Mouse (Mus musculus) neural tube, embryonic 12.5 days (tissue): ENCODE measurements around the gene Lamb2. TPM values are rescaled to one million over a fixed set of nuclear protein-coding genes. Genes with fewer than 3 reads are reported as not detected.

Source experiments
- ATAC-seq: fragments of 200-750 bp; cut with Nextera tagmentation; 2 replicates; pipeline ENCODE4 v1.8.0; 2017; ENCODE audit warnings: low read depth, mild to moderate bottlenecking, moderate TSS enrichment, moderate library complexity; ENCODE audit not compliant: low FRiP score
- H3K27ac ChIP-seq: fragments of 300-500 bp; sonication (generic); 2 replicates; pipeline ENCODE4 v1.5.1; 2016
- H3K27me3 ChIP-seq: fragments of 300-500 bp; sonication (generic); replicated peaks from 2 replicates; pipeline ENCODE4 v1.6.1; 2016; ENCODE audit warnings: mild to moderate bottlenecking
- H3K36me3 ChIP-seq: fragments of 300-500 bp; sonication (generic); 2 replicates; pipeline ENCODE4 v1.6.1; 2016; ENCODE audit warnings: mild to moderate bottlenecking
- H3K4me1 ChIP-seq: fragments of 300-500 bp; sonication (generic); 2 replicates; pipeline ENCODE4 v1.6.1; 2016
- H3K4me2 ChIP-seq: fragments of 300-500 bp; sonication (generic); replicated peaks from 2 replicates; pipeline ENCODE4 v1.6.1; 2016; ENCODE audit warnings: mild to moderate bottlenecking
- H3K4me3 ChIP-seq: fragments of 300-500 bp; sonication (generic); 2 replicates; pipeline ENCODE4 v1.5.1; 2016
- H3K9ac ChIP-seq: fragments of 300-500 bp; sonication (generic); 2 replicates; pipeline ENCODE4 v1.6.1; 2016; ENCODE audit warnings: mild to moderate bottlenecking
- H3K9me3 ChIP-seq: fragments of 300-500 bp; sonication (generic); 2 replicates; pipeline ENCODE4 v1.6.1; 2016; ENCODE audit warnings: mild to moderate bottlenecking
- WGBS: fragments of 180-500 bp; shearing (Covaris S2); methylation state at CpG from one replicate; pipeline ENCODE4 v1.1.7; 2016; 5-methylcytosine and 5-hydroxymethylcytosine counted together
- polyA plus RNA-seq: library from polyadenylated mRNA; unstranded; fragments of >200 nt; fragmentation: Nextera tagmentation; extraction: Ambion mirVana; gene quantifications from 2 replicates; pipeline ENCODE4 v1.2.1, GENCODE M21; 2016

The Lamb2 gene
- 28.6 and 29.4 TPM in 2 replicates for polyA plus RNA-seq

DNA sequence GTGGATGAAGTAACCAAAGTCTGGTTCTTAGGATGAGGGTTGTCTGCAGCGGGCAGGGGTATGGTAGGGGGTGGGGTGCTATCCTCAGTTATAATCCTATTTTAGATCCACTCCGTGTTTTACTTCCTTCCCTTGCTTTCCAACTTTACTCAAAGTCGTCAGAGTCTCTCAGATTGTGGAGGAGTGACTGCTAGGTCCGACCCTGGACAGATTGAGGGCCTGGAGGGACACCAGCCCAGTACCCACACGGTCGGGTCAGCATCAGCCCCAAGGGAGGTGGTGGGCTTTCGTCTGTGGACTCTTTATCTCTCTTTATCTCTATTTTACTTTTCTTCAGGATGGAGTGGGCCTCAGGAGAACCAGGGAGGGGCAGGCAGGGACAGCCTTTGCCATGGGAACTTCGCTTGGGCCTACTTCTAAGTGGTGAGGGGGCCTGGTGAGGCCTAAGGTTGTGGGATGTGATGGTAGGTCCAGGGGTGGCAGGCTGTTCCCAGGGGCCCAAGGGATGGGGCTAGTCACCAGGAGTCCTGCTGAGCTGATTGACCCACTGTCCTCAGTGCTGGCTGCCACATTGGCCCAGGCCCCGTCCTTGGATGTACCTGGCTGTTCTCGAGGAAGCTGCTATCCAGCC is at the start of gene Lamb2:
TSS of gene Lamb2 (plus strand) at position 16 of the 631 bp plus-strand sequence.
- Histone ChIP-seq H3K4me2 (peak within 1 kb of the TSS; percentile 63), H3K27me3 (no peaks in the 10 kb centered on the region), H3K9me3 (no peaks in the 10 kb centered on the region), H3K27ac (no peak within 1 kb of the TSS), H3K9ac (peak within 1 kb of the TSS; percentile 54), H3K36me3 (peaks cover 18% of the 10 kb centered on the region), H3K4me3 (peak within 1 kb of the TSS; percentile 38), H3K4me1 (peaks cover 16% of the 10 kb centered on the region)
- peak; percentile 52 for ATAC-seq
- 8% methylated on average over 10 of the region's 10 CpGs for WGBS

DNA sequence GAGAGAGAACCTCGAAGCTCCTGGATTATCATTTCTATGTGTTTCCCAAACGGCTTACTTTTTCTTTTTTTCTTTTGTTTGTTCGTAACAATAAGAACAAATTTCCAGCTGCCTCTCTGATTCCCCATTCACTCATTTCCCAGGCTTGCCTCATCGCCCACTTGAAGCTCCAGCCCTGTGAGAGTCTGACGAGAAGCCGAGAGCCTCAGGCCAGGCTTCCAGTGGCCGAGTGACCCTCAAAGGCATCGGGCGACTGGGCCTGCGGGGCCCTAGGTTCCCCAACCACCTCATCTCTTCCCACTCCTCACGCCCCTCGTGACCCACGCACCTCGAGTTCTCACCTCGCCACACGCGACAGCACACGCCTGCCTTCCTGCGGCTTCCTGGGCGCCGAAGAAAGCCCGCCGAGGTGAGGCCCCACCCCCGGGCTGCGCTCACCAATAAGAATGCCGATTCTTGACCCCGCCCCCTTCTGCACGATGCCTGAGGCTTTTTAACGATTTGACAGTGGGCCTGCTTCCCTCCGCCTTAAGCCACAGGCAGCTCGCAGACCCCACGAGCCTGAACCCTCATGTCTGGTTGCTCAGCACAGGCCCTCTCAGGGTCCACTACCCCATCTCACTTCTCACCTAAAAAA is 48.0 kb upstream of the Lamb2 start:
- Histone ChIP-seq H3K27me3 (no peaks in the 10 kb centered on the region), H3K4me2 (peak overlapping the region; percentile 54), H3K27ac (no peak overlapping the region), H3K4me1 (no peaks in the 10 kb centered on the region), H3K9ac (no peak overlapping the region), H3K4me3 (no peak overlapping the region), H3K36me3 (no peaks in the 10 kb centered on the region), H3K9me3 (no peaks in the 10 kb centered on the region)
- WGBS, result 48% methylated on average over 32 of the region's 32 CpGs
- no peak for ATAC-seq

DNA sequence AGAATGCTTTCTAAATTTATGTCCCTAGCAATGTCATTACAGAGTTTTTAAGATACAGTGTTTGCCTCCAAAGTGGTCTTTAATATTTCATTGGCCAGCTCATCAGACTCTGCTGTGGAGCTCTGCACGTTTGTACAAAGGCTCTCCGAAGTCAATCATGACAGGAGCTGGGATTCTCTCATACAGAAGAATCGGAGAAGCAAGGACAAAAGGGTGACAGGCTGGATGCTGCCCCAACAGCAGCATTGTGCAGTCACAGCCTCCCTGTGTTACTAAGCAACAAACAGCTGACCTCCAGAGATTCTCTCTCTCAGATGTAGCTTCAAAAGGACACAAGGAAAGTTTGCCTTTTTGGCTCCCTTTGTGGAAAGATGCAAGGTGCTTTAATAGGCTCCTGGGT is 43.4 kb upstream of the Lamb2 start, which contains the start of gene BC048562:
TSS of gene BC048562 (plus strand) at position 301 of the 400 bp plus-strand sequence.
- Histone ChIP-seq H3K36me3 (no peaks in the 10 kb centered on the region), H3K9me3 (no peaks in the 10 kb centered on the region), H3K4me1 (no peaks in the 10 kb centered on the region), H3K4me3 (no peak within 1 kb of the TSS), H3K4me2 (no peak within 1 kb of the TSS), H3K9ac (0 out of 2 replicates have a peak within 1 kb of the TSS, but pooled peaks have one; percentile 17), H3K27ac (no peak within 1 kb of the TSS), H3K27me3 (no peaks in the 10 kb centered on the region)
- ATAC-seq, result no peak
- WGBS, result 64% methylated on average over 3 of the region's 3 CpGs

DNA sequence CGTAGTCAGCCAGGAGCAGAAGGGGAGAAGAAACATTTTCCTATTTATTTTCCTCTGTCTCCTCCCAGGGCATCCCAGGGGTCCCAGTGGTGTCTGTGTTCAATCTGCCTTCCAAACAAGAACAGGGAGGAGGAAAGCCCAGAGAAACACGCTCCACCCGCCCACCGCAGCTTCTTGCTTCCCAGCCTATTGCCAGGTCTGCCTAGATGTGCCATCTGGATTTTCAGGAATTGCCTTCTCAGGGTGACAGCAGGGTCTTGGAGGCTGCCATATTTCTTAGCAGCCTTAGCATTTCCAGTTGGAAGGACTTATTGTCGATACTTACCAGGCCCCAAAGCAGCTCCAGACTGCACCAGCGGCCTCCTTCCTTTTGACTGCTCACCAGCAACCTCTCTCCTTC is 40.4 kb upstream of the Lamb2 start:
- Histone ChIP-seq H3K27ac (no peak overlapping the region), H3K9ac (no peak overlapping the region), H3K4me2 (no peak overlapping the region), H3K9me3 (no peaks in the 10 kb centered on the region), H3K27me3 (no peaks in the 10 kb centered on the region), H3K4me1 (no peaks in the 10 kb centered on the region), H3K36me3 (no peaks in the 10 kb centered on the region), H3K4me3 (no peak overlapping the region)
- WGBS, result 86% methylated on average over 6 of the region's 6 CpGs
- ATAC-seq, result no peak

DNA sequence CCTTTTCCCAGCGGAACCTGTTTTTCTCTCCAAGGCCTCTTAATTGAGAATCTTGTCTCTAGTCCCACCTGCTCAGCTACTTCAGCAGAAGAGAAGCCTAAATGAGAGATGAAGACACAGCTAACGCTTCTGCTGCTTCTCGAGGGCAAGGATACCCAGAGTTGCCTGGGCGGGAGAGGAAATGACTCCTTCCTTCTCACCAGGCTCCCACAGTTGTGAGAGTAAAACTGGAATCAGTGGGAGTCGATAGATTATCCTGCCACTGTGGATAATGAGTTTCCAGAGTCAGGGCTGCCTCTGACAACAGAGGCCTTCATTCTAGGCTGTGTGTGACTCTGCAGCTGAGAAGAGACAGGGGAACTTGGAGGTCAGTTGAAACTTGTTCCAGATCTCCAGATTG is 39.1 kb upstream of the Lamb2 start:
- Histone ChIP-seq H3K4me1 (no peaks in the 10 kb centered on the region), H3K27me3 (no peaks in the 10 kb centered on the region), H3K36me3 (no peaks in the 10 kb centered on the region), H3K9ac (no peak overlapping the region), H3K4me3 (no peak overlapping the region), H3K27ac (no peak overlapping the region), H3K4me2 (no peak overlapping the region), H3K9me3 (no peaks in the 10 kb centered on the region)
- WGBS, result 78% methylated on average over 5 of the region's 5 CpGs
- ATAC-seq, result no peak

DNA sequence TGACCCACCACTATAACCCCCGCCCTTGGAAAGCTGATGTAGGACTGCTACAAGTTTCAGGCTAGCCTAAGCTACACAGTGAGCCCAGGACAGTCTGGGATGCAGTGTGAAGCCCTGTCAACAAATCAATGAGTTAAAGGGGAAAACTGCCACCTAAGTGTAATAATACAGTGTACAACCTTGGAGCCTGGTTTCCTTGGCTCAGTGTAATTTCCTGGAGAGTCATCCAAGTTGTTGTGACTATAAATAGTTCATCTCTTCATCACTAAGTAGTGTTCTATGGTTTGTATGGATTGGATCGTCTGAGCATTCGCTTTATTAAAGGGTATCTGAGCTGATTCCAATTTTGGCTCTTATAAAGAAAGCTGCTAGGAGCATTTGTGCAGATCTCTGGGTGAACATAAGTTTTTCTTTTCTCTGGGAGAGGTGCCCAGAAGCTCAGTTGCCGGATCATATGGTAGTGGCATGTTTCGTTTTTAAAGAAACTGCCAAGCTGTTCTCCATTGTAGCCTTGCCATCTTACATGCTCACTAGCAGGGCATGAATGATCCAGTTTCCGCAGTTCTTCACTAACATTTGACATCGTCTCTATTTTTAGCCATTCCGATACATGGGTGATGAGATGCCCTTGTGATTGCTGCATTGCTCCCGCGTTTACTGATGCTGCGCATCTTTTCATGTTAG is 38.2 kb upstream of the Lamb2 start:
- no peak overlapping the region for H3K9ac ChIP-seq
- H3K27me3 ChIP-seq, result no peaks in the 10 kb centered on the region
- WGBS, result 92% methylated on average over 11 of the region's 11 CpGs
- H3K4me3 ChIP-seq, result no peak overlapping the region
- no peak overlapping the region for H3K27ac ChIP-seq
- ATAC-seq, result no peak
- no peaks in the 10 kb centered on the region for H3K36me3 ChIP-seq
- no peaks in the 10 kb centered on the region for H3K4me1 ChIP-seq
- H3K9me3 ChIP-seq, result no peaks in the 10 kb centered on the region
- no peak overlapping the region for H3K4me2 ChIP-seq

DNA sequence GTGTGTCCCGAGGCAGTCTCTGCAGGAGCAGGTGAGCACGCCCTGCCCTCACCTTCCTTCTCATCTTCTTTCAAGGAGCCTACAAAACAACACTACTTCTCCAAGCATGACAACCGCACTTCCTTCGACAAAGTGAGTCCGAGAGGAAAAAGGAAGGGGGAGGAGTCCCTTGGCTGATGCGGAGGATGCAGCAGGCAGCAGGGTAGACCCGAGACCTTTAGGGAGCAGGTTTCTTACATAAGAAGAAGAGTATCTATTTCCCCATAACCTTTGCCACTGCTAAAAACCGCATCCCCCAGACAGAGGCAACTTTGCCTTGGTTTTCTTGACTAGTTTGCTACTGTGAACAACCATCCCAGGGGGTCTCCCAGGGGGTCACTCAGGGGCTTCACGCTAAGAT is 34.4 kb upstream of the Lamb2 start:
- H3K36me3 ChIP-seq, result peaks cover 13% of the 10 kb centered on the region; the same call in 1 of the 2 replicates
- 74% methylated on average over 9 of the region's 9 CpGs for WGBS
- no peak for ATAC-seq

DNA sequence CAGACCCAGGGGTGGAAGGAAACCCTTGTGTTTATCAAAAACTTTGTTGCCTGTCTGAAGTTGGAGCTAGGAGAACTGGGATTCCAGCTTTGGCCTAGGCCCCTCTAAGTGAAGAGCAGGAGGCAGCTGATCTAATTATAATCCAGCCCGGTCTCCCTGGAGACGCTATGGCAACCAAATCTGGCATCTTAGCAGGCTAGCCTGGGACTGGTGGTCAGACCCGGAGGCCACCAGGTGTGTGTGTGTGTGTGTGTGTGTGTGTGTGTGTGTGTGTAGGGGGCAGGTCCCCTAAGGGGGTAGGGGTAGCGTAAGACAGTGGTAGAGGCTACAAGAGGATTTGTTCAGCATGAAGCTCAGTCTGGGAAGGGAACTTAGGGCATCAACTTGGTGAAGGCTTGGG is 29.7 kb upstream of the Lamb2 start:
- peaks cover 42% of the 10 kb centered on the region for H3K4me1 ChIP-seq
- H3K9ac ChIP-seq, result peak overlapping the region; percentile 38; the same call in 1 of the 2 replicates
- H3K27me3 ChIP-seq, result no peaks in the 10 kb centered on the region
- H3K4me3 ChIP-seq, result peak overlapping the region; percentile 7; the same call in 1 of the 2 replicates
- H3K27ac ChIP-seq, result peak overlapping the region; percentile 74
- peak overlapping the region; percentile 74 for H3K4me2 ChIP-seq
- peak; percentile 60 for ATAC-seq
- 35% methylated on average over 4 of the region's 4 CpGs for WGBS
- H3K36me3 ChIP-seq, result peaks cover 13% of the 10 kb centered on the region; the same call in 1 of the 2 replicates
- H3K9me3 ChIP-seq, result no peaks in the 10 kb centered on the region

More for the DNA sequence above, 34.4 kb upstream of the Lamb2 start:
- Histone ChIP-seq H3K27me3 (no peaks in the 10 kb centered on the region), H3K4me2 (no peak overlapping the region), H3K4me3 (no peak overlapping the region), H3K27ac (no peak overlapping the region), H3K9me3 (no peaks in the 10 kb centered on the region), H3K4me1 (peaks cover 21% of the 10 kb centered on the region), H3K9ac (no peak overlapping the region)

DNA sequence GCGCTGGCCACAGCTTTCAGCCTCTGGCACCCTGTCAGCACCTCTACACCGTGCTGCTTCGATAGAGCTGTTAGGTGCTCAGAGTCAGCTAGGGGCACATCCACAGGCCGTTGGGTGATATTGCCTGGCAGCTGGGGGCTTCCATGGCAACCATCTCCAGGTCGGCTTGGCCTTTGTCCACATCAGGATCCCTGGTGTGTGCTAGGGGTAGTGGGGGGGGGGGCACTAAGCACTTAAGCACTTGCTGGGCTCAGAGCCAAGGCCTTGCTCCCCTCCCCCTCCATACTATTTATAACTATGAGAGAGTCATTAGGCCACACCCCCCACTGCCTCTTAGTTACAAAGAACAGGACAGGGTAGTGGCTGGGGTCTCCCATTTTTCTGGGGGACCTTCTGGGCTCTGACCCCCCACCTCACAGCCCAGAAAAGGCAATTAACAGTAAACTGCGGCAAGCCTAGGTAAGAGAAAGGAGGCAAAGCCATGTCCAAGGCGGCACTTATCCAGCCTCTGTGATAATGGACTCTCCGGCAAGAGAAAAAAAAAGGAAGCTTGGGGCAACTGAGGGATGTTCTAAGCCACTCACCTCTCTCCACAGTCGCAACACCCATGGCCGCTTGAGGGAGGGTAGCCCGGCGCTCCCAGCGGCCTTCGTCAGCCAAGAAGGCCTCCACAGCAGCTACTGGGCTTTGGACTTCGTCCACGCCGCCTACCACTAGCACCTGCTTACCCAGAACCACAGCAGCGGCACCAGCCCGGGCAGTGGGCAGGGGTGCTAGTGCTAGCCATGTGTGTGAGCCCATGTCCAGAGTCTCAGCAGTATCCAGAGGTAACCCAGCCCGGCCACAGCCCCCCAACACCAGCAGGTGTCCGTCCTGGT is 29.0 kb upstream of the Lamb2 start:
- Histone ChIP-seq H3K4me1 (peaks cover 42% of the 10 kb centered on the region), H3K4me3 (peak overlapping the region; percentile 19), H3K36me3 (peaks cover 13% of the 10 kb centered on the region; the same call in 1 of the 2 replicates), H3K4me2 (peak overlapping the region; percentile 74), H3K27me3 (no peaks in the 10 kb centered on the region), H3K9ac (peak overlapping the region; percentile 40), H3K9me3 (no peaks in the 10 kb centered on the region), H3K27ac (peak overlapping the region; percentile 74)
- 58% methylated on average over 21 of the region's 21 CpGs for WGBS
- ATAC-seq, result peak; percentile 68

DNA sequence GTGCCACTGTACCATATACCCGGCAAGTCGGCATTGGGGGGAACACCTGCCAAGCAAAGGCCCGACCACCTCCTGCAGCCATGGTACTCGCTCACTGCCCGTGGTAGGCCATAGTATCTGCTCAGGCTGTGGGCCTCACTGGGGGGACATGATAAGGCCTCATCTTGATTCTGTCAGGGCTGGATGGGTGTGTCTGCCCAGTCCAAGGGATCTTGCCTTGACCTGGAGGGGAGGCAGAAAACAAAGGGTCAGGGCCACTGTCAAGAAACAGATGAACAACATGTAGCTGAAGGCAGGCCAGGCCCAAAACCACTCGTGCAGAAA is 28.4 kb upstream of the Lamb2 start:
- Histone ChIP-seq H3K27me3 (no peaks in the 10 kb centered on the region), H3K4me3 (peak overlapping the region; percentile 19; the same call in 1 of the 2 replicates), H3K27ac (0 out of 2 replicates have a peak overlapping the region, but pooled peaks have one; percentile 74), H3K36me3 (peaks cover 13% of the 10 kb centered on the region; the same call in 1 of the 2 replicates), H3K9me3 (no peaks in the 10 kb centered on the region), H3K4me1 (peaks cover 42% of the 10 kb centered on the region), H3K9ac (peak overlapping the region; percentile 40), H3K4me2 (peak overlapping the region; percentile 74)
- ATAC-seq, result no peak
- WGBS, result 84% methylated on average over 6 of the region's 6 CpGs

DNA sequence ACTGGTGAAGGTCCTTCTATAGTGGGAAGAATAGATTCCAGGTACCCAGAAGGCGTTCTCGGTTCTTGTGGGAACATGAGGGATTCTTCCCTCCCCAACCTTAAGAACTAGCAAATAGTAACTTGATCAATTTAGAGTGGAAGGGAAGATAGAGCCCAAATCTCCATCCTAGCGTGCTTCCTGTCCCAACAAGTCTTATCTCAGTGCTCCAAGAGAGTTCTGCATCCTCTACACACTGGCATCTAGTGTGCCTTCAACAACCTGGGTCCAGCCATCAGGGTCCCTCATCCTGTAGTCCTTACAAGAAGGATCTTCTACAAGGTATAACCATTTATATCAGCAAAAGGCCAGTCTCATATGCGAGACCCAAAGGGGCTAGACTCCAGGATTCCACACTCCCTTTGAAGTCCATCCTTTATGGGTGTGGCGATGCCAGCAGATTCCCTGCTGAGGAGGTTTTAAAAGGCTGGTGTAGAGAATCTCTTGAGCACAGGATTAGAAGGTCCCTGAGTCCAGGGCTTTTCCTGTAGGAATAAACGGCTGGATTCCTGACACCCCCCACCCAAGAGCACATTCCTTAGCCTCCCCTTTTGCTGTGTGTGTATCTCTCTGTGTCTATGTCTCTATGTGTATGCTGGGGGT is 27.9 kb upstream of the Lamb2 start:
- Histone ChIP-seq H3K4me1 (peaks cover 42% of the 10 kb centered on the region), H3K27me3 (no peaks in the 10 kb centered on the region)
- ATAC-seq, result no peak

More for the DNA sequence above, 27.9 kb upstream of the Lamb2 start:
- Histone ChIP-seq H3K9me3 (no peaks in the 10 kb centered on the region), H3K27ac (0 out of 2 replicates have a peak overlapping the region, but pooled peaks have one; percentile 4), H3K4me2 (peak overlapping the region; percentile 74), H3K9ac (peak overlapping the region; percentile 60), H3K4me3 (peak overlapping the region; percentile 49), H3K36me3 (peaks cover 13% of the 10 kb centered on the region; the same call in 1 of the 2 replicates)
- 57% methylated on average over 6 of the region's 6 CpGs for WGBS
